Mouse (Mus musculus): ENCODE measurements around the gene Capn12. TPM values are rescaled to one million over a fixed set of nuclear protein-coding genes. Genes with fewer than 3 reads are reported as not detected.
A peak's percentile ranks its signal among the peaks of the same experiment; 100 is the strongest.

The Capn12 gene
- polyA plus RNA-seq, 1 experiment from 2014 or later, result 0.31 TPM

DNA sequence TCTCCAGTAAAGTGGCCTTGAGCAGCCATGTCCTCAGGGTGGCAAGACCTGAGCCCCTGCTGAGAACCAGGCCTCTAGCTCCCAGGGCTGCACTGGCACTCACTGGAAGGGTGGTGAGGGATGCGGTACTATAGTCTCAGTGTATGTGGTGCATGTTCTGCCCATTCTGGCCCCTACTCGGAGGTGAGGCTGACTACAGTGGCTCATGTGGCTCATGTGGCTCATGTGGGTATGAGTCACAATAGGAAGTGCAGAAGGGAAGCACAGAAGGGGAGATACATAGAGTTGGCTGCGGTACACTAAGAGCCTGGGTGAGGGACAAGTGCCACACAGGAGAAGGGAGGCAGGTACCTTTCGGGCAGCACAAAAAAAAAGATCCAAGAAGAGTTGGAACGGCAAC lies 26.0 kb downstream of the Capn12 start:
- H3K4me1 ChIP-seq, result no peaks in the 10 kb centered on the region
- H3K9me3 ChIP-seq (replicated peaks), result no peaks in the 10 kb centered on the region
- DNase-seq (ENCODE audit: low spot score), result no peak
- H3K27me3 ChIP-seq (ENCODE audit: low read depth, poor library complexity, severe bottlenecking), result no peaks in the 10 kb centered on the region
- WGBS, result 93% methylated on average over 5 of the region's 5 CpGs
- H3K36me3 ChIP-seq, result peaks cover 100% of the 10 kb centered on the region
- H3K4me3 ChIP-seq, result no peak overlapping the region
- H3K27ac ChIP-seq (replicated peaks), result no peak overlapping the region

DNA sequence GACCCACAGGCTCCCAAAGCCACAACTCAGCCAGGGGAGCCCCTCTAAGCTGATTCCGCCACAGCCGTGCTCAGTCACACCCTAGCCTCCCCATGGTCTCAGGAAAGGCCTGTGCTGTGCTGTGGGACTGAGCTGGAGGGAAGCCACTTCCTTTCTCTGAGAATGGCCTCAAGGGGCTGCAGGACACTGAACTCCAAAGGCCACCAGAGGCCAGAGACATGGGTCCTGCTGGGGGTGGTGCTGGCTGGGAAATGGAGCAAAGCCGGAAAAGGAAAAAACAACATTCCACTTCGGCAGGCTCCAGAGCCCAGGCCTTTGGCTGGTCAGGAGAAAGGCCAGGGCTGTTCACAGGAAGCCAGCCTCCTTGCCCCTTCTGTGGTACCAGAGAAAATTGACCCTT lies 30.4 kb downstream of the Capn12 start:
- Histone ChIP-seq H3K27ac (replicated peaks) (no peak overlapping the region), H3K4me1 (no peaks in the 10 kb centered on the region), H3K9me3 (replicated peaks) (no peaks in the 10 kb centered on the region), H3K27me3 (ENCODE audit: low read depth, poor library complexity, severe bottlenecking) (no peaks in the 10 kb centered on the region), H3K36me3 (peaks cover 100% of the 10 kb centered on the region), H3K4me3 (no peak overlapping the region)
- 75% methylated on average over 4 of the region's 4 CpGs for WGBS
- DNase-seq (ENCODE audit: low spot score), result no peak

DNA sequence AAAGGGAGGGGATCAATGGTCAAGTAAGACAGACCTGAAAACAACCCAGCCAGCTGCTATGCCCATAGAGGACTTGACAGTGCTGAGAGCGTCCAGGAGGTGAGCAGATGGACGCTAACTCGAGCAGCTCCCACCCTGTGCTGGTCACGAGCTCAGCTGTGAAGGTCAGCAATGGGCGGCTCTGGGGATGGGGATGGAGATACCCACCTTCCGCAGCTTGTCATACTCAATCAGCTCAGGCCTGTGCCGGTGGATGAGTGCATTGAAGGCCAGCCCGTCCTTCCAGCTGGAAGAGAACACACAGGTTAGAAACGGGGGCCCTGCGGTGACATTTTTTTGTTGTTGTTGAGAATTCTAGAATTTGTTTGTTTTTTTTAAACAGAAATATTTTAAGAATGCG lies 31.9 kb downstream of the Capn12 start:
- no peaks in the 10 kb centered on the region for H3K9me3 ChIP-seq (replicated peaks)
- H3K36me3 ChIP-seq, result peaks cover 100% of the 10 kb centered on the region
- H3K27me3 ChIP-seq (ENCODE audit: low read depth, poor library complexity, severe bottlenecking), result no peaks in the 10 kb centered on the region
- peaks cover 2% of the 10 kb centered on the region; the same call in 1 of the 2 replicates for H3K4me1 ChIP-seq
- H3K27ac ChIP-seq (replicated peaks), result no peak overlapping the region
- no peak for DNase-seq (ENCODE audit: low spot score)
- no peak overlapping the region for H3K4me3 ChIP-seq
- WGBS, result 78% methylated on average over 11 of the region's 11 CpGs

DNA sequence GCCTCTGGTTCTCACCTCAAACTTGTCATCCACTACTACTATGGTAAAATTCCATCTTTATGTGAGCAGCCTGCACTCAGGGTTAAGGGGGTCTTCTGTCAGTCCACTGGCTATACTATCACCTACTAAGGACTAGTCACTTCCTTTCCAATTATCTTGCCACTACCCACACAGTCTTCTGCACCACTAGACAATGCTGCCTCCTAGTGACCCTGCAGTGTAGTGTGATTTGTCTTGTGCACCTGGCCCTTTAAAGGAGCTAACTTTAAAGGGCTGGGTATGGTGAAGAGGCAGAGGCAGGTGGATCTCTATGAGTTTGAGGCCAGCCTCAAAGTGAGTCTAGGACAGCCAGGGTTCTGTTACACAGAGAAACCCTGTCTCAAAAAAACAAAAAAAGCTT lies 35.3 kb downstream of the Capn12 start:
- Histone ChIP-seq H3K36me3 (peaks cover 94% of the 10 kb centered on the region), H3K27ac (replicated peaks) (no peak overlapping the region), H3K4me3 (no peak overlapping the region), H3K27me3 (ENCODE audit: low read depth, poor library complexity, severe bottlenecking) (no peaks in the 10 kb centered on the region), H3K9me3 (replicated peaks) (no peaks in the 10 kb centered on the region), H3K4me1 (peaks cover 19% of the 10 kb centered on the region)
- DNase-seq (ENCODE audit: low spot score), result no peak

DNA sequence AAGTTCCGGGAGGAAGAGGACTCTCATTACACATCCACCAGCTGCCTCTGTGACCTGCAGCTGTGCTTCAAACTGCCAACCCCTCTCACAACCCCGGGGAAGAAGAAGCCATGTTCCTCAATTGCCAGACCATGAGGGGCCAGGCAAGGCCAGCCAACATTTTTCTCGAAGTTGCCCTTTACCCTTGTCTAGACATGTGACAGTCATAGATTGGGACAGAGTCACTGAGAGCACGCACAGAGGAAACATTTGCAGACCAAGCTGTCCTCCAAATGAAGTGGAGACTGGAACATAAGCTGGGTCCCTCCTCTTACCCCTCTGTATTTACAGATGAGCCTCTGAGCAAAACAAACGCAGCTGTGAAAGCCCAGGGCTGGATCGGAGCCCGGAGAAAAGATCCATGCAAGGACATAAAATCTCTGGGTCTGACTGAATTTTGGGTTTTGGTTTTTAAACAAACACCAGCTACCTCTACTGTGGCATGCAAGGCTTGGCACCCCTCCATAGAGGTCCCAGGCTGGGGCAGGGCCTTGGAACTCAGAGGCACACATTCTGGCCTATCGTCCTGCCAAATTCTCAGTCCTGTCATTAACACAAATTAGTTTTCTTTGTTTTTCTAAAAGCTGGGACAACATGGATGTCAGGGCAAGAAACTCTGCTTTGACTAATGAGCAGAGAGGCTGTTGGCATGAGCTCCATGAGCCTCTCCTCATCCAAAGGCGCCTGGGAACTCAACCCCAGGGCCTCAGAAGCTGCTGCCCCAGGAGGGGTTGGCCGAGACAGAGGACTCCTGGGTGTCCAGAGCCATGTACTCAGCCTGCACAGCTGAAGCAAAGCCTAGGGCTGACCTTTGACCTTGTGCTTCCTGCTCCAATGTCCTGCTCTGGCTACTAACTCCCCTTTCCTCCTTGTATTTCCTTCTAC lies 36.5 kb downstream of the Capn12 start:
- 87% methylated on average over 10 of the region's 10 CpGs for WGBS
- no peak overlapping the region for H3K4me3 ChIP-seq
- peaks cover 27% of the 10 kb centered on the region for H3K4me1 ChIP-seq
- H3K9me3 ChIP-seq (replicated peaks), result no peaks in the 10 kb centered on the region
- H3K36me3 ChIP-seq, result peaks cover 94% of the 10 kb centered on the region
- no peak overlapping the region for H3K27ac ChIP-seq (replicated peaks)
- no peaks in the 10 kb centered on the region for H3K27me3 ChIP-seq (ENCODE audit: low read depth, poor library complexity, severe bottlenecking)
- DNase-seq (ENCODE audit: low spot score), result no peak

DNA sequence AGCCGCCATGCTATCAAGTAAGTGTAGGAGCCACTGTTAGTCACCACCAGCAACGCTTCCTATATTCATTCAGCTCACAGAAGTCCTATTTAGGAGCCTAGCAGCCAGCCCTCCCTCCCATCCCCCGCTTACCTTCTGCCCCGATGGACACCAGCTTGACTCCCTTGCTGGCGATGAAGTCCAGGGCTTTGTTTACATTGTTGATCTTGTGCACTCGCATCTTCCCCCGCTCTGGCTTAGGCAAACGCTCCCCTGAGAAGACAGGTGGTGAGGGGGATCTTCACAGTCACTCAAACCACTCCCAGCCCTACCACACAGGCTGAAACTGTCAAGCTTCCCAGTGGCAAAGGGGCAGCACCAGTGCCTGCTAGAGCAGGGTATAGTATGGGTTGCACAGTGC lies 37.3 kb downstream of the Capn12 start:
- peaks cover 91% of the 10 kb centered on the region for H3K36me3 ChIP-seq
- DNase-seq (ENCODE audit: low spot score), result no peak
- peaks cover 35% of the 10 kb centered on the region for H3K4me1 ChIP-seq
- H3K4me3 ChIP-seq, result no peak overlapping the region
- no peaks in the 10 kb centered on the region for H3K27me3 ChIP-seq (ENCODE audit: low read depth, poor library complexity, severe bottlenecking)
- no peaks in the 10 kb centered on the region for H3K9me3 ChIP-seq (replicated peaks)
- H3K27ac ChIP-seq (replicated peaks), result no peak overlapping the region
- 70% methylated on average over 8 of the region's 8 CpGs for WGBS

DNA sequence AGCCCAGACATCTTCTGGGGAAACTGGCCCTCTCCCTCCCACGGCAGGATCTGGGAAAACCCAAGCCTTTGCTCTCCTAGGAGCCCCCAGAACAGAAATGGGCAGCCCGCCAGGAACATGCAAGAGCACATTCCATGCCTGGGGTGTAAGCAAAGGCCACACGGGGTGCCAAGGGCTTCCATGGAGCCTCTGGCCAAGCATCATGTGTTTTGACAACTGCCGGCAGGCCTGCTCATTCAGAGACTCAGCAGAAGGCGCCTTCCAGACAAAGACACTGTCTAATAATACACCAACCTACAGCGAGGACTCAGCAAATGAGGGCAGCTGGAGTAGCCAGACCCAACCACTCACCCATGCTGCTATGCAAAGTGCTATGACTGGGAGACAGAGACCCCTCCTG lies 38.6 kb downstream of the Capn12 start:
- 77% methylated on average over 6 of the region's 6 CpGs for WGBS
- Histone ChIP-seq H3K27ac (replicated peaks) (peak overlapping the region; percentile 30; the same call in 1 of the 2 replicates), H3K4me1 (peaks cover 48% of the 10 kb centered on the region), H3K9me3 (replicated peaks) (no peaks in the 10 kb centered on the region), H3K27me3 (ENCODE audit: low read depth, poor library complexity, severe bottlenecking) (no peaks in the 10 kb centered on the region), H3K4me3 (no peak overlapping the region), H3K36me3 (peaks cover 83% of the 10 kb centered on the region)
- DNase-seq (ENCODE audit: low spot score), result no peak

DNA sequence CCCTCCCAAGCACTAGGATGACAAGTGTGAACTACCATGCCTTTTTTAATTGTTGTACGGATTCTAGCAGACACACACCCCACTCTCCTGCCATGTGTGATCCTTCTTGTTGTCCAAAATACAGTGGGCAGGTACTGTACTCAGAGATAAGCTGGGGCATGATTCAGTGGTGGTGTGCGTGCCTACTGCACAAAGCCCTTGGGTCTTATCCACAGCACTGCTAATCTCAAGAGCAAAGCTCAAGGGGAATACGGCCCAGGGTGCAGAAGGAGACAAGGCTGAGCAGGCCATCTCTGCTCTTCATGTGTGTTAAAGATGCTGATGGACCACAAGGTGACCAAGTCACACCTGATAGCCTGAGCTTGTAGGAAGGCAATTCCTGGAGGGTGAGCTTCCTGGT lies 40.0 kb downstream of the Capn12 start:
- H3K27ac ChIP-seq (replicated peaks), result no peak overlapping the region
- H3K9me3 ChIP-seq (replicated peaks), result no peaks in the 10 kb centered on the region
- H3K36me3 ChIP-seq, result peaks cover 74% of the 10 kb centered on the region
- 94% methylated on average over 3 of the region's 3 CpGs for WGBS
- no peak for DNase-seq (ENCODE audit: low spot score)
- H3K4me1 ChIP-seq, result peaks cover 61% of the 10 kb centered on the region
- no peaks in the 10 kb centered on the region for H3K27me3 ChIP-seq (ENCODE audit: low read depth, poor library complexity, severe bottlenecking)
- H3K4me3 ChIP-seq, result no peak overlapping the region

DNA sequence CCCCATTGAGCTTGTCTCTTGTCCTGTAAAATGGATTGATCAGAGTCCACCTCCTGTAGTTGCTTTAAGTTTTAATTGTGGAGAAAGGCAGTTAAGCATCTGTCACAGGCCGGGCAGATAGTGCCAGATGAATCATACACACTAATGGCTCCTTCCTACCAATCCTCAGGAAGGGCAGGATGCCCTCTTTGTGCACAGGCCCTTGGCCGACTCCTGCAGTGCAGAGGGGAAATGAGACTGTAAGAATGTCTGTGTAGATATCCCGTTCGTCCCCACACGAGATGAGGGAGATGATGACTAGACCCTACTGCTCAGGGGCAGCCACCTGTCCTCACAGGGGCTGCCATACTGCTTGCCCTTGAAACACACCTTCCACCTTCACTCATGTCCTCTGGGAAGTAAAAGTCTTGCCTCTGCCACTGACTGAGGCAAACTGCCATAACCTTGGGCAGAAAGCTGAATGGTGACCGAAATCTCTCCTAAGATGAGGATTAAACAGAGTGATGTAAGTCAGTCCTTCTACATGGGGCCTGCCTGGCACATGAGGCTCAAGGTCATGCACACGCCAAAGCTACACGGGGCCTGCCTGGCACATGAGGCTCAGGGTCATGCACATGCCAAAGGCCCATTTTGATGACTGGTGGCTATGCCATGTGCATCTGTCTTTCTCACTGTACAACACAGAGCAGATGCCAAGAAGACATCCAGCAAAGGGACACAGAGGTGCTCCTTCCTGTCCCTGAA lies 40.7 kb downstream of the Capn12 start:
- Histone ChIP-seq H3K27ac (replicated peaks) (no peak overlapping the region), H3K9me3 (replicated peaks) (no peaks in the 10 kb centered on the region), H3K4me1 (peaks cover 65% of the 10 kb centered on the region), H3K36me3 (peaks cover 68% of the 10 kb centered on the region), H3K4me3 (no peak overlapping the region), H3K27me3 (ENCODE audit: low read depth, poor library complexity, severe bottlenecking) (no peaks in the 10 kb centered on the region)
- DNase-seq (ENCODE audit: low spot score), result no peak
- 92% methylated on average over 8 of the region's 8 CpGs for WGBS

DNA sequence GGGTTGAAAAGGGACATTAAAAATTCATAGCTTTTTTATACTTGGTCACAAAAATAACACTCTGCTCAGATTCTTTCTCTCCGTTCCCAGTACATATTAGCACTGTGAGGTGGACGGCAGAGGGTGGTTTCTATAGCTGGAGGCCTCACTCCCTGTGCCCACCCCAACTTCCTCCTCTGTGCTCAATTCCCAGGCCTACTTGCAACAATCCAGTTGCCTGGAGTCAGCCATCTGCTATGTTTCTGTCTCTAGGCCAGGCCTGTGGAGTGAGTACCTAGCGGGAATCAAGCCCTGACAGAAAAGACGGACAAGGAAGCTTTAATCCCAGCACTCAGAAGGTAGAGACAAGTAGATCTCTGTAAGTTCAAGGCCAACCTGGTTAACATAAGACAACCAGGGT lies 41.4 kb downstream of the Capn12 start:
- H3K4me1 ChIP-seq, result peaks cover 65% of the 10 kb centered on the region
- no peaks in the 10 kb centered on the region for H3K27me3 ChIP-seq (ENCODE audit: low read depth, poor library complexity, severe bottlenecking)
- peak overlapping the region; percentile 75; the same call in 1 of the 2 replicates for H3K27ac ChIP-seq (replicated peaks)
- WGBS, result 88% methylated on average over 4 of the region's 4 CpGs
- no peaks in the 10 kb centered on the region for H3K9me3 ChIP-seq (replicated peaks)
- no peak overlapping the region for H3K4me3 ChIP-seq
- H3K36me3 ChIP-seq, result peaks cover 62% of the 10 kb centered on the region
- no peak for DNase-seq (ENCODE audit: low spot score)

DNA sequence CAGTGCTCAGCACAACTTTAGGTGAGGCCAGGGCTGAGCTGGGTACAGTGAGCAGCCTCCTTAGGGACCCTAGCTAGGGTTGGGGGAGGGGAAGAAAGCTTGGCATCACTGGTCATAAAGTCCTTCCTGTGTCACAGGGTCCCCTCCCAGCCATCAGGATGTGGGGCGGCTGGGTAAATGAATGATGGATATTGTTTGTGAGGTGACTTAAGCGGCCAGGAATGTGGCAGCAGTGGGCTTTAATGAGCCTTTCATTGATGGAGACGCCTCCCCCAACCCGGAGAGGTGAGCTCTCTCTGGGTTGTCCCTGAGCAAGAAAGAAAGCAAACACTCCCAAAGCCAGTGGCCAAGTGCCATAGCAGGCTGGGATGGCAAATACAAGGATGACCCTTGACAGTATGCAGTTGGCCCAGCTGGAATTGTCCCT lies 42.7 kb downstream of the Capn12 start:
- Histone ChIP-seq H3K36me3 (peaks cover 49% of the 10 kb centered on the region), H3K4me1 (peaks cover 57% of the 10 kb centered on the region), H3K27me3 (ENCODE audit: low read depth, poor library complexity, severe bottlenecking) (no peaks in the 10 kb centered on the region), H3K4me3 (no peak overlapping the region), H3K27ac (replicated peaks) (peak overlapping the region; percentile 75), H3K9me3 (replicated peaks) (no peaks in the 10 kb centered on the region)
- WGBS, result 40% methylated on average over 4 of the region's 4 CpGs
- DNase-seq (ENCODE audit: low spot score), result no peak

DNA sequence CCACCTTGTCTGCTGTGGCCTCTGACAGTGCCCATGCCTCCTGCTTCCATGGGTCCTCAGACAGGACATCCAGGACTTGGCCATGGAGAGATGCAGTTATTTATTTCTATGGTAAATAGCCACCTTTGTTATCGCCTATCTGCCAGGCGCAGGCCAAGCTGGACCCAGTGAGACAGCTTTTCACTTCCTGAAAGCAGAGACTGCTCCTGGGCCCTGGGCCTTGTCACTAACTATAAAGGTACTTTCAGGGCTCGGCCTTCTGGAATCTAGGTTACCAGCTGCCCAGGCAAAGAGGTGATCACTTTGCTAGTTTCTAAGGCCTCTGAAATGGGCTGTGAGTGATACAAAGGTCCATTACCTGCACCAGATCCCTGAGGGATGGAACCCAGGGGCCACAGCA lies 43.6 kb downstream of the Capn12 start:
- Histone ChIP-seq H3K27ac (replicated peaks) (peak overlapping the region; percentile 75), H3K9me3 (replicated peaks) (no peaks in the 10 kb centered on the region), H3K4me3 (no peak overlapping the region), H3K4me1 (peaks cover 51% of the 10 kb centered on the region), H3K27me3 (ENCODE audit: low read depth, poor library complexity, severe bottlenecking) (no peaks in the 10 kb centered on the region), H3K36me3 (peaks cover 49% of the 10 kb centered on the region)
- no peak for DNase-seq (ENCODE audit: low spot score)
- WGBS, result 82% methylated on average over 3 of the region's 3 CpGs

DNA sequence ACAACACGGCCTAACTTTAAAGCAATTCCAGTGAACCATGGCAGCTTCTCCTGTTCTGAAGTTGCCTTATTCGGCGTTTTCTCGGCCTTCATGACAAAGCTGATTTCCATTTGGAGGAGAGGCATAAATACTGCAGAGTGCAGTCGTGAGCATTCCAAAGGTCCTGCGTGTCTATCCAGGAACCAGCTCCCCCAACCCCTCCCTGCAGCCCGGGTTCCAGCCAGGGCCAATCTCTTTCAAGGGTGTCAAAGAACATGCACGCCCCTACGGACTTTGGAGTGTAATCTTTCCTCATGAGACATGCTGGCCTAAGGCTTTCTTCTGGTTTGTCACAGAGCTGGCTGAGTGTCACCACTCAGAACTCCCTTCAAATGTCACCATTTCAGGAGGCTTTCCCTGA lies 44.1 kb downstream of the Capn12 start:
- peak overlapping the region; percentile 60 for H3K27ac ChIP-seq (replicated peaks)
- H3K36me3 ChIP-seq, result peaks cover 48% of the 10 kb centered on the region
- no peak for DNase-seq (ENCODE audit: low spot score)
- 62% methylated on average over 9 of the region's 9 CpGs for WGBS
- H3K9me3 ChIP-seq (replicated peaks), result no peaks in the 10 kb centered on the region
- H3K4me1 ChIP-seq, result peaks cover 49% of the 10 kb centered on the region
- H3K4me3 ChIP-seq, result no peak overlapping the region
- H3K27me3 ChIP-seq (ENCODE audit: low read depth, poor library complexity, severe bottlenecking), result no peaks in the 10 kb centered on the region
